Mouse (Mus musculus): ENCODE measurements around the gene Tab3.

- TF ChIP-seq CTCF (IDR thresholded peaks at IDR 0.05; ENCODE audit: control insufficient read depth, insufficient read depth, insufficient replicate concordance, low read depth, low read length) (no peak), POLR2A (IDR thresholded peaks at IDR 0.05; ENCODE audit: control insufficient read depth, low read depth, low read length) (no peak)
These were observed at the start of gene Tab3 for GRCm38 (mm10) chrX:85573532-85574181.
